Mouse (Mus musculus): Measurements from ENCODE around the gene Xrra1.
"Not testable (repeated sequence)": the region's sequence is repeated elsewhere in the genome, so short reads cannot be mapped to it uniquely, and the experiment has no call there.

Gene Xrra1

GRCm38 (mm10) chr7:99902208-99902607, 43.3 kb downstream of the Xrra1 start:
- peak; percentile 62 to 73 for DNase-seq

GRCm38 (mm10) chr7:99902918-99903665, 44.2 kb downstream of the Xrra1 start:
- peak; percentile 43 to 57 for DNase-seq

GRCm38 (mm10) chr7:99904421-99905005, 45.6 kb downstream of the Xrra1 start:
- DNase-seq: no peak

GRCm38 (mm10) chr7:99906346-99906745, 47.4 kb downstream of the Xrra1 start:
- peak; percentile 49 to 63 for DNase-seq

GRCm38 (mm10) chr7:99907463-99907862, 48.5 kb downstream of the Xrra1 start:
- DNase-seq: no peak

- DNase-seq: peak; percentile 73 to 88
Observed at GRCm38 (mm10) chr7:99911038-99911437, 52.1 kb downstream of the Xrra1 start.

- peak; percentile 45 to 66 for DNase-seq
Observed at GRCm38 (mm10) chr7:99914316-99914715, 55.4 kb downstream of the Xrra1 start.

GRCm38 (mm10) chr7:99915511-99915910, 56.6 kb downstream of the Xrra1 start:
- no peak for DNase-seq

GRCm38 (mm10) chr7:99916741-99917319, 57.9 kb downstream of the Xrra1 start:
- peak; percentile 84 to 86 for DNase-seq

GRCm38 (mm10) chr7:99917320-99917844, 58.5 kb downstream of the Xrra1 start:
- DNase-seq: peak; percentile 63 to 66

GRCm38 (mm10) chr7:99919164-99919563, 60.2 kb downstream of the Xrra1 start:
- DNase-seq: no peak

GRCm38 (mm10) chr7:99919971-99920370, 61.1 kb downstream of the Xrra1 start:
- peak; percentile 60 to 78 for DNase-seq

- DNase-seq: no peak
Observed at GRCm38 (mm10) chr7:99920416-99920815, 61.5 kb downstream of the Xrra1 start.

GRCm38 (mm10) chr7:99926916-99927714, 68.2 kb downstream of the Xrra1 start:
- peak; percentile 76 to 77 for DNase-seq

- DNase-seq: peak; percentile 35 to 54
Observed at GRCm38 (mm10) chr7:99935758-99936157, 76.8 kb downstream of the Xrra1 start.

GRCm38 (mm10) chr7:99940669-99941068, 81.8 kb downstream of the Xrra1 start:
- no peak for DNase-seq

- DNase-seq: no peak
Observed at GRCm38 (mm10) chr7:99944520-99944919, 85.6 kb downstream of the Xrra1 start.

- not testable (repeated sequence) for DNase-seq
Observed at GRCm38 (mm10) chr7:99945012-99945411, 86.1 kb downstream of the Xrra1 start.

GRCm38 (mm10) chr7:99945939-99946338, 87.0 kb downstream of the Xrra1 start:
- DNase-seq: no peak

GRCm38 (mm10) chr7:99946356-99946755, 87.4 kb downstream of the Xrra1 start:
- no peak for DNase-seq

GRCm38 (mm10) chr7:99947329-99947728, 88.4 kb downstream of the Xrra1 start:
- no peak for DNase-seq

- peak; percentile 22 to 32 for DNase-seq
Observed at GRCm38 (mm10) chr7:99953442-99954098, 94.7 kb downstream of the Xrra1 start.
